8 mouse cellular contexts compared by ENCODE assay signal in genomic region chr10:21995661-21996308, GRCm38 (mm10).
DNase-seq lines count a peak whose midpoint lies in the region; ATAC-seq lines count a peak whose summit lies in the region.

No protein-coding gene starts in this region.

- H3K9ac ChIP-seq in embryonic facial prominence, embryonic 11.5 days (replicated peaks; ENCODE audit: low read length): no peak overlapping the region
- H3K9ac ChIP-seq in kidney, embryonic 15.5 days: peak overlapping the region; percentile 31
- no peak overlapping the region; the same call in 1 of the 2 replicates for H3K9ac ChIP-seq in liver, embryonic 12.5 days

- no peaks in the 10 kb centered on the region for H3K27me3 ChIP-seq in embryonic facial prominence, embryonic 11.5 days (ENCODE audit: control insufficient read depth, insufficient read depth, low read length)
- 0 out of 2 replicates have a peak, but pooled peaks cover 3% of the 10 kb centered on the region for H3K27me3 ChIP-seq in heart, embryonic 10.5 days (ENCODE audit: insufficient read depth, poor library complexity, severe bottlenecking)
- 0 out of 2 replicates have a peak, but pooled peaks cover 3% of the 10 kb centered on the region for H3K27me3 ChIP-seq in kidney, embryonic 15.5 days
- H3K27me3 ChIP-seq in liver, embryonic 12.5 days (replicated peaks): peaks cover 36% of the 10 kb centered on the region

- H3K9me3 ChIP-seq in embryonic facial prominence, embryonic 11.5 days (replicated peaks; ENCODE audit: control insufficient read depth, low read length): no peaks in the 10 kb centered on the region
- no peaks in the 10 kb centered on the region for H3K9me3 ChIP-seq in heart, embryonic 10.5 days
- H3K9me3 ChIP-seq in kidney, embryonic 15.5 days (replicated peaks): no peaks in the 10 kb centered on the region
- no peaks in the 10 kb centered on the region for H3K9me3 ChIP-seq in liver, embryonic 12.5 days (replicated peaks)

- H3K36me3 ChIP-seq in embryonic facial prominence, embryonic 11.5 days (replicated peaks; ENCODE audit: control insufficient read depth, insufficient read depth, low read depth, low read length): no peaks in the 10 kb centered on the region
- H3K36me3 ChIP-seq in heart, embryonic 10.5 days: peaks cover 30% of the 10 kb centered on the region
- peaks cover 29% of the 10 kb centered on the region for H3K36me3 ChIP-seq in kidney, embryonic 15.5 days
- peaks cover 31% of the 10 kb centered on the region for H3K36me3 ChIP-seq in liver, embryonic 12.5 days

- 63% methylated on average over 11 of the region's 11 CpGs for whole genome bisulfite sequencing in embryonic facial prominence, embryonic 11.5 days
- WGBS in heart, embryonic 10.5 days: 60% methylated on average over 11 of the region's 11 CpGs
- WGBS in kidney, embryonic 15.5 days: 54% methylated on average over 11 of the region's 11 CpGs
- WGBS in liver, embryonic 12.5 days (ENCODE audit: insufficient replicate concordance): 53% methylated on average over 11 of the region's 11 CpGs

- no peak overlapping the region; the same call in 1 of the 2 replicates for H3K4me3 ChIP-seq in embryonic facial prominence, embryonic 11.5 days (ENCODE audit: low read depth, low read length)
- H3K4me3 ChIP-seq in heart, embryonic 10.5 days: peak overlapping the region; percentile 69
- peak overlapping the region; percentile 73 for H3K4me3 ChIP-seq in kidney, embryonic 15.5 days (replicated peaks)
- H3K4me3 ChIP-seq in liver, embryonic 12.5 days: peak overlapping the region; percentile 68

- DNase-seq in 3134 (ENCODE audit: extremely low read depth, insufficient read length, low spot score): peak; percentile 58
- peak; percentile 70 to 81 for DNase-seq in adrenal gland, adult 18-20 months (ENCODE audit: low spot score in 2 of 2)
- peak; percentile 79 for DNase-seq in embryonic facial prominence, embryonic 11.5 days (ENCODE audit: low spot score)
- no peak for DNase-seq in heart, embryonic 10.5 days (ENCODE audit: low spot score)
- peak; percentile 74 for DNase-seq in neural tube, embryonic 10.5 days (ENCODE audit: extremely low spot score, low spot score)
- DNase-seq in testis, postnatal 10 days (ENCODE audit: low spot score): peak; percentile 93

- no peak for ATAC-seq in embryonic facial prominence, embryonic 11.5 days (replicated peaks; ENCODE audit: insufficient number of reproducible peaks, low FRiP score, low TSS enrichment, low read depth)
- ATAC-seq in kidney, embryonic 15.5 days (replicated peaks; ENCODE audit: low FRiP score): no peak
- no peak for ATAC-seq in liver, embryonic 12.5 days

- no peak overlapping the region for H3K27ac ChIP-seq in embryonic facial prominence, embryonic 11.5 days (replicated peaks; ENCODE audit: low read depth, low read length)
- H3K27ac ChIP-seq in heart, embryonic 10.5 days: no peak overlapping the region
- H3K27ac ChIP-seq in kidney, embryonic 15.5 days: no peak overlapping the region
- no peak overlapping the region for H3K27ac ChIP-seq in liver, embryonic 12.5 days

- peak overlapping the region; percentile 14; the same call in 1 of the 2 replicates for H3K4me2 ChIP-seq in embryonic facial prominence, embryonic 11.5 days (ENCODE audit: low read depth, low read length)
- H3K4me2 ChIP-seq in kidney, embryonic 15.5 days: peak overlapping the region; percentile 92
- H3K4me2 ChIP-seq in liver, embryonic 12.5 days: peak overlapping the region; percentile 98

- H3K4me1 ChIP-seq in embryonic facial prominence, embryonic 11.5 days (ENCODE audit: control insufficient read depth, insufficient read depth, low read length): no peaks in the 10 kb centered on the region
- peaks cover 24% of the 10 kb centered on the region for H3K4me1 ChIP-seq in heart, embryonic 10.5 days
- peaks cover 41% of the 10 kb centered on the region for H3K4me1 ChIP-seq in kidney, embryonic 15.5 days
- H3K4me1 ChIP-seq in liver, embryonic 12.5 days: peaks cover 33% of the 10 kb centered on the region

Comparison
In these comparisons a context has a peak if more than half of its experiments do, and no peak if none do; other contexts are left out.
1. H3K4me2 ChIP-seq: peak in every context shown above with its lines; median percentile 98 in liver, embryonic 12.5 days; 92 in kidney, embryonic 15.5 days; 14 in embryonic facial prominence, embryonic 11.5 days.